Mouse (Mus musculus) B cell, adult 2 months (primary cell): ENCODE data around the gene Dpf1.

Experiments used
- DNase-seq, 2 experiments: peaks; one replicate each; pipeline ENCODE4 v3.0.0; 2022

Dpf1 gene

GRCm38 (mm10) chr7:29288942-29289638 is 14.7 kb upstream of the Dpf1 start, which contains the start of gene Ppp1r14a:
Gene Ppp1r14a, plus strand, starts transcription at chr7:29289308.
- peak; percentile 81 for DNase-seq

GRCm38 (mm10) chr7:29289856-29290255 is 13.9 kb upstream of the Dpf1 start:
- no peak for DNase-seq

GRCm38 (mm10) chr7:29290691-29291485 is 12.9 kb upstream of the Dpf1 start:
- no peak for DNase-seq

- no peak for DNase-seq
Observed at GRCm38 (mm10) chr7:29291616-29292457, 11.9 kb upstream of the Dpf1 start.

GRCm38 (mm10) chr7:29292458-29293098 is 11.2 kb upstream of the Dpf1 start:
- DNase-seq, result no peak

GRCm38 (mm10) chr7:29293131-29294065 is 10.4 kb upstream of the Dpf1 start:
- no peak for DNase-seq

GRCm38 (mm10) chr7:29294111-29294761 is 9.5 kb upstream of the Dpf1 start:
- no peak for DNase-seq

GRCm38 (mm10) chr7:29295861-29296647 is 7.7 kb upstream of the Dpf1 start:
- DNase-seq, result no peak

GRCm38 (mm10) chr7:29296998-29297397 is 6.8 kb upstream of the Dpf1 start:
- peak; percentile 66 to 70 for DNase-seq

GRCm38 (mm10) chr7:29301127-29301566 is 2.6 kb upstream of the Dpf1 start:
- DNase-seq, result peak; percentile 68 to 71

GRCm38 (mm10) chr7:29302641-29303040 is 1.1 kb upstream of the Dpf1 start:
- no peak for DNase-seq

GRCm38 (mm10) chr7:29304463-29305262 is 912 bp downstream of the Dpf1 start:
- DNase-seq, result peak in 1 of 2 experiments; percentile 17

GRCm38 (mm10) chr7:29305263-29305988 is 1.7 kb downstream of the Dpf1 start:
- no peak for DNase-seq

GRCm38 (mm10) chr7:29306108-29306507 is 2.4 kb downstream of the Dpf1 start:
- no peak for DNase-seq

GRCm38 (mm10) chr7:29306619-29307018 is 2.9 kb downstream of the Dpf1 start:
- peak; percentile 68 to 76 for DNase-seq

- DNase-seq, result peak; percentile 52
Observed at GRCm38 (mm10) chr7:29307350-29308104, 3.8 kb downstream of the Dpf1 start.

- DNase-seq, result peak in 1 of 2 experiments; percentile 17
Observed at GRCm38 (mm10) chr7:29309221-29309721, 5.5 kb downstream of the Dpf1 start.
